16 mouse cellular contexts compared by ENCODE assay signal in the genomic region with DNA sequence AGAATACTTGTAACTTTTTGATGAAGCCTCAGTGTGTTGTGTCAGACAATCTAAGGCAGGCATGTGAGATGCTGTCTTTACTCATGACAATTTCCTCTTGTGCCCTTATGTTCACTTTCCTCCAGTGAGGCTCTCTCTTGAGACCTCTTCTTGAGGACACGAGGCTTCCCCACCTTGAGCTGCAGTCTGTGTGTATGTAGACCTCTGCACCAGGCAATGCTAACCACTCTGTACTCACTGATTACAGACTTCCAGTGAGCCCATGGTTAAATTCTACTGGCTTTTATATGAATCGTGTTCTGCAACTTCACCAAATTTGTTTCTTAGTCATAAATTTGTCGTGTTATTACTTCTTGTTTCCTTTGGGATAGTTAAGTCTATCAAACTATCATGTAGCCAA.
"Had no signal": no experiment of that assay in that cellular context is flagged by ENCODE, and none has a peak within 500 bp of the region (broad histone marks: within the 10 kb centered on the region; RNA-seq: fewer than 3 reads in every experiment).

No protein-coding gene starts in this region.

- H3K36me3 ChIP-seq: kidney, embryonic 15.5 days; limb, embryonic 10.5 days; midbrain, embryonic 15.5 days; neural tube, embryonic 12.5 days; stomach, embryonic 15.5 days had no signal

- H3K27ac ChIP-seq: kidney, embryonic 15.5 days; left cerebral cortex, adult 2 months; limb, embryonic 10.5 days; midbrain, embryonic 15.5 days; neural tube, embryonic 12.5 days; stomach, embryonic 15.5 days had no signal

- H3K4me3 ChIP-seq: kidney, embryonic 15.5 days; left cerebral cortex, adult 2 months; limb, embryonic 10.5 days; megakaryocyte, embryonic 14.5 days; midbrain, embryonic 15.5 days; neural tube, embryonic 12.5 days; stomach, embryonic 15.5 days had no signal

- H3K4me1 ChIP-seq: kidney, embryonic 15.5 days; limb, embryonic 10.5 days; midbrain, embryonic 15.5 days; neural tube, embryonic 12.5 days; stomach, embryonic 15.5 days had no signal

- H3K9ac ChIP-seq: kidney, embryonic 15.5 days; midbrain, embryonic 15.5 days; neural tube, embryonic 12.5 days; stomach, embryonic 15.5 days had no signal

- DNase-seq: kidney, adult 2 months; kidney, postnatal 36 days; lung, adult 2 months; lung, postnatal 36 days; thymus, adult 2 months; thymus, postnatal 25 days had no signal

- H3K4me2 ChIP-seq: kidney, embryonic 15.5 days; midbrain, embryonic 11.5 days; midbrain, embryonic 15.5 days; neural tube, embryonic 12.5 days; stomach, embryonic 15.5 days had no signal

- H3K27me3 ChIP-seq: kidney, embryonic 15.5 days; megakaryocyte, embryonic 14.5 days; midbrain, embryonic 15.5 days; neural tube, embryonic 12.5 days; stomach, embryonic 15.5 days had no signal

- H3K9me3 ChIP-seq: kidney, embryonic 15.5 days; limb, embryonic 10.5 days; megakaryocyte, embryonic 14.5 days; midbrain, embryonic 15.5 days; neural tube, embryonic 12.5 days; stomach, embryonic 15.5 days had no signal

- ATAC-seq: intestine, embryonic 16.5 days; lung, postnatal 0 days; midbrain, embryonic 15.5 days had no signal
